Mouse (Mus musculus) ovary, postnatal 36 days (tissue): Measurements from ENCODE around the gene Lgr6.

ENCODE experiments used
- DNase-seq: peaks from one replicate; pipeline ENCODE4 v3.0.0; 2022; ENCODE audit warnings: low spot score, mixed read lengths

The Lgr6 gene

DNA sequence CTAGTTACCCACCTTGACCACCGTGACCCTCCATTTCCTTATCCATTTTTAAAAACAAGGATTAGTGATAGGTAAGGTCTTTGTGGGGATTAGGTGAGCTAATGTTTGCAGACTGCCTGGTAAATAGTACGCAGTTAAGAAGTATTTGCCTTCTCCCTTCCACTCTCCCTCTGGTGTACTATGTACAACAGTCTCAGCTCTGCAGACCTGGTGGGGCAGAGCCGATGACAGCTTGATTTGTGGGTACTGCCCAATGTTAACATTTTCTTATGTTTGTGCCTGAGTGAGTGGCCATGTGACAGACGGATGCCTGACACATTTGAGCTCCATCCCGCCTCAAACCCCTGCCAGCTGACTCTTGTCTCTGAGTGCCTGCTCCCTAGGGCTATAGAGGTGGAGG lies 28.6 kb downstream of the Lgr6 start:
- no peak for DNase-seq

DNA sequence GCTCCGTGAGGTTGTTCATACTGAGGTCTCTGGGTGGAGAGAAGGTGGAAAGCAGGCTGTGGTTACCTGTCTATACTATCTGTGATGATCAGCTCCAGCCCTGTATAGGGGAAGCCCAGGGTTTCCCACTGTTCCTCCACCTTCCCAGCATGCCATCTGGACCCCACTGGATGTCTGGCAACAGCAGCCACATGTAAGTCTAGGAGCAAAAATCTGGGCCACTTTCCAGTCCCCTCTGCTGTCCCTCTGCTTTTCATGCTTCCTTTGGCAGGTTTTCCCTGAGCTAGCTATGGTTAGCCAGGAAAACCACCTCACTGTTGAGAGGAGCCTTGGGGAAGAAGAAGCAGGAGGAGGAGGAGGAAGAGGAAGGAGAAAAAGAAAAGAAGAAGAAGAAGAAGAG lies 29.8 kb downstream of the Lgr6 start:
- DNase-seq = no peak

- no peak for DNase-seq
Measured at GRCm38 (mm10) chr1:135072643-135073042, 32.4 kb downstream of the Lgr6 start.

DNA sequence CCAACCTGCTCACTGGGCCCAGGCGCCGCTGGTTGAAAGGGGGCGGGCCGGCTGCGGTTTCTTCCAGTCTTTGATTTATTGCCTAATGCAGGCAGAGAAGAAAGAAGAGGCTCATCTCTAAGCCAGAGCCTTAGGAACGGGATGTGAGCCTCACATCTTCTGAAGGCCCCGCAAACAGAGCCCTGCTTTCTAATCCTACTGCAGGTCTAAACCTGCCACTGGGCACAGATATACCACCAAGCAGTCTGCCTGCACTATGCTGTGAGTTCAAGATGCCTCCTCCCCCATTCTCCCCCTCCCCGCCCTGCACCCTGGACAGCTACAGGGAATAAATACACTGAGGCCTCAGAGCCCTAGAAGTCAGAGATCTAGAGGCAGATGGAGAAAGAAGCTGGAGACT lies 35.2 kb downstream of the Lgr6 start:
- no peak for DNase-seq

- no peak for DNase-seq
Measured at GRCm38 (mm10) chr1:135064525-135064924, 40.6 kb downstream of the Lgr6 start.

DNA sequence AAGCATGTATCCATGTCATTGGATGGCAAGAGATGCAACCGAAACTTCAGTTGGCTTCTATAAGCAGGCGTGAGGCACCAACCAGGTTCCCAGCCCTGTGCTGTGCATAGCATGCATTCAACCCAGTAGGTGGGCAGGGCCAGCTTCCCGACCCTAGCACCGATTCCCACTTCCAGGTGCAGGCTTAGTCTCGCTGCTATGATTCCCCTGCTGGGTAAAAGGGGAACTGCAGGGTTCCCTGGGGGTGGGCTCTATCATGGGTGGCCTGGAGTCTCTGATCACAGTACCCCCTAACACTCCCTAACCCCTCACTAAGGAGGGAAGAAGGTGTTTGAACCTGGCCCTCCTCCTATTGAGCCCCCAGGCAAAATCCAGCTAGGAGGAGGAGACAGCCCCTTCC lies 42.1 kb downstream of the Lgr6 start:
- DNase-seq = no peak

GRCm38 (mm10) chr1:135061300-135061699 lies 43.8 kb downstream of the Lgr6 start:
- no peak for DNase-seq

DNA sequence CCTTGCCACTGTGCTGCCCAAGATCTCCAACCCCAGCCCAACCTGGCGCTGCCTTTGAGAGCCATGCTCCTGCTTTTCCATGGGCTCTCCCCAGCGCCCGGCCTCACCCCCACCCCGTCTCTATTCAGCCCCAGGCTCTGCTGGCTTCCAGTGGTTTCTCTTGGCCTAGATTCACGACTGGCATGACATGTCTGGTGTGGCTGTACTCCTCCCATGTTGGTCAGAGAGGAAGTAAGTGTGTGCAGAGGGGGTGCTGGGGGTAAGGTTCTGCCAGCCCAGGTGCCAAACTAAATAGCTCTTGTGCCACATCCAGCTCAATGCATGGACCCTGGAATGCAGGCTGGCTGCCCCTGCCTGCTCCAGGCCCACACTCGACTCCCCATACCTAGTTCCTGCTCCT lies 44.9 kb downstream of the Lgr6 start:
- DNase-seq = no peak

GRCm38 (mm10) chr1:135056901-135057300 lies 48.2 kb downstream of the Lgr6 start:
- no peak for DNase-seq

- DNase-seq = no peak
Measured at GRCm38 (mm10) chr1:135054121-135054520, 51.0 kb downstream of the Lgr6 start.

- no peak for DNase-seq
Measured at GRCm38 (mm10) chr1:135044439-135044838, 60.6 kb downstream of the Lgr6 start.

GRCm38 (mm10) chr1:135036297-135036696 lies 68.8 kb downstream of the Lgr6 start:
- DNase-seq = no peak

DNA sequence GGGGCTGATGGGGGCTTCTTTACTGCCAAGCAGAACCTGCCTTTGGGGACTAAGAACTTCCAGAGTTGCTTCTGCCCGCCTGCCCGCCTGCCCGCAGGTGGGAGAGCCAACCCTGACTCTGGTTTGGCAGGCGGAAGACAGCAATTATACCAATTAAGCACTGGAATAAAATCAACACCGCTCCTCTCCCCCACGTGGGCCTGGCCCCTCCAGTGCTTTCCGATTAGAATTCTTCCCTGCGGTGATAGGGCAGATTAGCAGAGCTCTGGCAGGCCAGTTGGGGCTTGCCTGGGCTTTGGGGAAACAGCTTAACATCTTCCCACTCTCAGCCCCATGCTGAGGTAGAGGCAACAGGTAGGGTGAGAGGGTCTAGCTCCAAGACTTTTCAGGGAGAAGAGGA lies 72.4 kb downstream of the Lgr6 start:
- no peak for DNase-seq

DNA sequence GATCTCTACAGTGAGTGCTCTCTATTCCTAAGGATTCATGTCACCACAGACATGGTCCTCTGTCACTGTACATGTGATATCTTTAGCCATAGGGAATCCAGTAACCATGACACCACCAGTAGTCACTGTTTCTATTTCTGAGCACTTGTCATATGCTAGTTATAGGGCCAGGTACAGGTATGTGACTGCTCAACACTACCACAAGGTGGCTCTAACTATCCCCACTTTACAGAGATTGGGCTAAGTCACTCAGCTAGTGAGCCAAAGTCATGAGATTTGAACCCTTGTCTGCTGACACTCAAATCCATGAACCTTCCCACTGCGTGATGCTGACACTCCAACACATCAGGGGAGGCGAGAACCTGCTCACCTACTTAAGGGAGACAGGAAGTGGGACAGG lies 75.0 kb downstream of the Lgr6 start:
- no peak for DNase-seq

GRCm38 (mm10) chr1:135026275-135026674 lies 78.8 kb downstream of the Lgr6 start:
- no peak for DNase-seq

- no peak for DNase-seq
Measured at GRCm38 (mm10) chr1:135023583-135023982, 81.5 kb downstream of the Lgr6 start.

DNA sequence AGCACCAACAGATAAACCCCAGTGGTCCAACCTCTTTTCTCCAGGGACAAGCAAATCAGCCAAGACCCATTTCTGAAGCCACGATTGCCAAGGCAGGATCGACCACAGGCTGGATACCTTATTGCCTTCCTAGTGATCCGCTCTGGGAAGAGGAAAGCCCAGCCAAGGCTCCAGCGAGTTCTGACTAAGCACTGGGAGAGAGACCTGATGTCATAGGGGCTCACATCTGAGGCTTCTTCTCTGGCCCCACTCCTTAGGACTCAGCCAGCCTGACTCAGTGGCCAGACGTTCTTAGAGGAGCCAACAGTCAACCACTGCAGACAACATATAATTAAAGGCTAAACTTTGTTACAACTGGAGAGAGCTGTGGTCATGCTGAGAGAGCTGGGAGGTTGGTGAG lies 83.1 kb downstream of the Lgr6 start:
- no peak for DNase-seq

DNA sequence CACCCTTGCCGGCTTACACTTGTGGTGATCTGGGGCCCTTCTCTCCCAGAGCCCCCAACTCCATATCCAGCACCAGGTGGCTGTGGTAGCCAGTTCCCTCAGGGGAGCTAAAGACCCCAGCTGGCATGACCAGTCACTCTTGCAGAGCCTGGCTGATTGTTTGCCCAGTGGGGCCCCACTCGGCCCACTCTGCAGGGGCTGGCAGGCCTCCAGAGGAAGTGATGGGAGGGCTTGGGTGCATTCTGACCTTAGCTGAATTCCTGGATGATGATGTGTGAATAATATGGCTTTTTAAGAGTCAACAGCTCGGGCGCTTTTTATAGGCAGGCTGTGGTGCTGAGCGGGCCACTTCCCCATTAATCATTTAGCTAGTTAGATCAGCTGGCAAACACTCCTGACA lies 84.1 kb downstream of the Lgr6 start:
- peak; percentile 36 for DNase-seq

- no peak for DNase-seq
Measured at GRCm38 (mm10) chr1:135020281-135020940, 84.7 kb downstream of the Lgr6 start.

DNA sequence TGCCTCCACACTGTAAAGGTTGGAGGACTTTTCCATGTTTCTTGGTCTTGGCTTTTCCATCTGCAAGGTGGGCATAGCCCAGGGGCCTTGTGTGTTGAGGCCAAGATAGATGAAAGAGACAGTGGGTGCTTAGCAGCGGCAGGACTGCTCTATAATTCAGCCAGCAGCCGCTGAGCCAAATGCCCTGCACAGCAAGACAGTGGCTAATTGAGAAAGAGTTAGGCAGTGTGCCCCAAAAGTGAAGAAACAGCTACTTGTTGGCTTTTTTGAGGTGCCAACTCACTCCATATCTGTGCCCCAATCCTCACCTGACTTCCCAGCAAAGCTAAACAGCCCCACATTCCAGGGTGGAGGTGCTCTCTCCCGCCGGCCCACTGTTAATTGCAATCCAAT lies 85.3 kb downstream of the Lgr6 start:
- DNase-seq = no peak

DNA sequence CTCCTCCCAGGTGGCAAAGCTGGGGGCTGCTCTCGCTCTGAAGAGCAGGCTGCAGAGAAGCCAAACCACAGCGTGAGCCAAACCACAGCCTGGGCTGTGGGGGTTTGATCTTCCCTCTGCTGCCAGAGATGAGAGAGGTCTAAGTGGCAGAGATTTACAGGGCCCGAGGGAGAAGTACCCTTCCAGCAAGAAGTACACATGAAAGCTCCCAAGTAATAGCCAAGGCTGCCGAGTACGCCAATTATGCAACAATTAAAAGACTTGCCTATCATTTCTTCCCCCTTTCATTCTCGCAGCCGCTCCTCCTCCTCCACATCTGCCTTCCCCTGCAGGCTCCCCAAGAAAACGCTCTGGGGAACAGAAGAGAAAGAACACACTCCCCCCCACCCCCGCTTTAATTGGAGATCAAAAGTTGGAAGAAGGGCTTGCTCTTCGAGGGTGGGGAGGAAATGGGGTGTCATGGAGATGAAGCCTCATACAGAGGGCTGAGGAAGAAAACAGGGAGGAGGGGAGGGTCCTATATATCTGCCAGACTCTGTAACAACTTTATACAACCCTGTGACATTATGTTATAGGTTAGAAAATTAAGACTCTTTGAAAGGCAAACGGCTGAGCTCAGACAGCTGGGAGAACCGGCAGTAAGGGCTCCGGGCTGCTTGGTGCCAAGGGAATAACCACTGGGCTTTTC lies 85.8 kb downstream of the Lgr6 start:
- DNase-seq = peak; percentile 33

GRCm38 (mm10) chr1:135017656-135018015 lies 87.4 kb downstream of the Lgr6 start:
- no peak for DNase-seq

DNA sequence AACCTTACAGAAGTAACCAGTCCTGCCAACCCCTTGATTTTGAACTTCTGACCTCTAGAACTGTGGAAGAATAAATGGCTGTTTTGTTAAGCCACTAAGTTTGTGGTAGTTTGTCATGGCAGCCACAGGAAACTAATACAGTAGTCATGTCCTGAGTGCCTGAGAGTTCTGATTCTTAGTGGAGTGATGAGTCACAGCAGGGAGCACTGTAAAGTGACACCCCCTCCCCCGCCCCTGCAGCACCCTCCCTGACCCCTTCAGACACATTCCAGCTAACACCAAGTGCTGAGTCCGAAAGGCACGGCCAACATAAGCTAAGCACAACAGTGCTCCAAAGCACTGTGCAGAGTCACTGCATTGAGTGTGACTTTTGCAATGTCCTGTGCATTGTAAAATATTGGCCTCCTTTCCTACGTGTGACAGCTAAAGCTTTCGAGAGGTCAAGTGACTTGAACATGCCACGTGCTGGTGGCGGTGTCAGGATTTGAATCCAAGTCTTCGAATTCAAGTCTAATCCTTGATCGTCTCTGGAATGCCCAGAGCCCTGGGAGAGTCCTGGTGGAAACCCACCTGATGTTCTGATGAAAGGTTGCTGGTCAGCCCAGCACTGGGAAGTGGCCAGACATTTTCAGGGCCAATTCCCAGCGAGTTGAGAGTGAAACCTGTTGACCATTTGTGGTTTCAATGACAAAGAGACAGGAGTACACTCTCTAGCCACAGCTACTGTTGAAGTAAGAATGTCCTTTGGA lies 88.0 kb downstream of the Lgr6 start:
- no peak for DNase-seq
